Mouse (Mus musculus): ENCODE data around the gene Hs3st2. TPM values are rescaled to one million over a fixed set of nuclear protein-coding genes. Genes with fewer than 3 reads are reported as not detected.

Hs3st2 gene
- total RNA-seq, 2 experiments from 2014 or later = 56.7 to 61.8 TPM

GRCm38 (mm10) chr7:121450951-121451843 lies 59.5 kb downstream of the Hs3st2 start:
- intact Hi-C loops (cut with DNase I) = no loop called here
- no peak for DNase-seq

- no peak for DNase-seq
- intact Hi-C loops (cut with DNase I) = no loop called here
Measured at GRCm38 (mm10) chr7:121456716-121457115, 65.1 kb downstream of the Hs3st2 start.

GRCm38 (mm10) chr7:121458075-121458474 lies 66.4 kb downstream of the Hs3st2 start:
- DNase-seq = no peak

DNA sequence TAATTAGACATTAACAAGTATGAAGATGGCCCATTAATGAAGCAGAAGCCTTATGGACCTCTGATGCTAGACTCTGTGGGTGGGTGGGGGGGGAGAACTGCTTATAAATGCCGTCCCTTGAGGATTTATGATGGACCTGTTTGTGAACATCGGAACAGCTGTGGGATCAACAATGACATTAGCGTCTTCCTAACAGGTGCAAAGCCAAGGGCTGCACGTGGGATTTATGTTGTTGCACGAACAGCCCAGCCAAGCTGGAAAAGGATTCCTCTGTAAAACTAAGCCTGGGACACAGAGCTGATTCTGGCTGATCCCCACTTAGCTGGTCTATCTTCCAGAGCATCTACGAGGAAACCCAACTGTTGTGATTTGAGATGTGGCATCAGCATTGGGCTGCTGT lies 69.0 kb downstream of the Hs3st2 start:
- intact Hi-C loops (cut with DNase I) = no loop called here
- DNase-seq = no peak

More at GRCm38 (mm10) chr7:121458075-121458474, 66.4 kb downstream of the Hs3st2 start:
- intact Hi-C loops (cut with DNase I) = no loop called here

DNA sequence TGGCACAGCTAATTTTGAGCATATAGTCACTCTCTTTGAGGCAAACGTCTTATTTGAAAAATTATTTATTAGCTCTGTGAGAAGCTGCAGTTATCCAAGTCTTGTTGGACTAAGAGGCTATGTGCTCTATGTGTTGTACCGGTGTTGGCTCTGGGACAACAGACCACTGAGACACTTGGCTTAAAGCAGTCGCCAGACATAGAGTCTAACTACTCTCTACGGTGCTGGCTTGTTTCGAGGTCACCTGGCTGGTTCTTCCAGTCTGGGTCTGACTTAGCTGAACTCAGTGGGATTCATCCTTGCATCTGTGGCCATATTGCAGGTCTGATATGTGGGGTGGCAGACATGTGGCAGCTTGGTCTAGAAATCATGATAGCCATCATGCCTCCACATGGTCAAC lies 72.8 kb downstream of the Hs3st2 start:
- intact Hi-C loops (cut with DNase I) = no loop called here
- DNase-seq = no peak

DNA sequence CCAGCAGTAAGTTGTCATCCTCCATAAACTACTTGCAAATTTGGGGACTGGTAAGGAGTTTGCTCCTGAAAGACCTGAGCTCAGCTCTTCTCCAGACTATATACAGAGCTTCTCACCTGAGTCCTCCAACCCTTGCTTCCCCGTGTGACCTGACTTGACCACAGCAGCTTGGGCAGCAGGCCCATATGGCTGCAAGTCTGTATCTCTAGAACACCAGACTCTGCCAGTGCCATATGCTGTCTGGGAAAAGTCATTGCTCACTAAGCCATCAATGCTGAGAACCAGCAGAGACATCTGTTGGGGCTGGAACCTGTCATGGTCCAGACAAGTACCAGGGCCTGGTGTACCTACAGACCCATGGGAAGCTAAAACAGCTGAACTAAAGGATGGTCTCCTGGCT lies 73.5 kb downstream of the Hs3st2 start:
- DNase-seq = no peak
- intact Hi-C loops (cut with DNase I) = no loop called here

DNA sequence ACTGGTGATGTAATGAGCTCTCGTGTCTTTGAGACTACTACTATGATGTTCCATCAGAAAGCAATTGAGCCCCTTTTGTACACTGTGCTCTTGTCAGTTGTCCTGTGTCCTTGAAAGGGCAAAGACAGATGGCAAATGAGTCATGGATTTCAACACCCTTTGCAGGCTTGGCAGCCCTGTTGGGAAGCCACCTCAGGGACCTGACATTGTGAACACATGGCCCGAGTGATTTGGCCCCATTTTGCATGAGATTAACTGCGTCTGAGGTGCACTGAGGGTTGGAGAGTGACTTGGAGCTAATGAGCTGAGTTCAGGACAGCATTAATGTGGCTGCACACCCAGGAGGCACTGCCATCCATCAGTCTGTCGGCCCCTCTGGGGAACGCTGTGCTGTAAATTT lies 74.7 kb downstream of the Hs3st2 start:
- peak; percentile 47 for DNase-seq
- intact Hi-C loops (cut with DNase I) = no loop called here

DNA sequence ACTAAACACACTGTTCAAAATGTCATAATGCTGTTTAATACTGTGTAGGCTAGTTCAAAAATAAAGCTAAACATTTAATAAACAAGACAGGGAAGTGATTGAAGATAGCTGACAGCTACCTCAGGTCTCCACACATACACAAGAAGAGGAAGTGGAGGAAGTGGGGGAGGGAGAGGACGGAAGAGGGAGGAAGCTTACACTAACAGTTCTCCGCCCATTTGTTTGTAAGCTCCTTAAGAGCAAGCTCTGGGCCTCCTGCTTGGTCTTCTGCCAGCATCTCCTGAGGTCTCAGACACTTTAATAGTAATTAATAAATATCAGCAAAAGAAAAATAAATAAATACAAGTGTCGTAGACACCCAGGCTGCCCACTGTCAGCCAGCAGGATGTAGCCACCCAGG lies 77.8 kb downstream of the Hs3st2 start:
- DNase-seq = no peak
- intact Hi-C loops (cut with DNase I) = no loop called here

- no peak for DNase-seq
- intact Hi-C loops (cut with DNase I) = no loop called here
Measured at GRCm38 (mm10) chr7:121478302-121478701, 86.6 kb downstream of the Hs3st2 start.

DNA sequence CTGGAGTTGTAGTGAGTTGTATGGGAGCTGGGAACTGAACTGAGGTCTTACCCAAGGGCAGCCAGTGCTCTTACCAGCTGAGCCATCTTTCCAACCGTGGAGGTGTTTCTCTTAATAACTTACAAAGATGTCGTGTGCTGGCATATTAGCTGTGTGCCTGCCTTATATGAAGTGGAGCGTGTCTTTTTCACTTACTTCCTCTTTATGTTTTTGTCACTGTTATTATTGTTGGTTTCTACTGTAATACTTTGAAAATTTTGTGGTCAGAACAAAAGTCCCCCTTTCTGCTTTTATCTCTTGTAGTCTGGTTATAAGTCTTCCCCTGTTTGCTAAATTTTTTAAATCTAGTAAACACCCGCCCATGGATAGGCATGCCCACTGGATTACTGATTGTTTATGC lies 88.4 kb downstream of the Hs3st2 start:
- DNase-seq = no peak

GRCm38 (mm10) chr7:121484590-121484989 lies 92.9 kb downstream of the Hs3st2 start:
- no peak for DNase-seq
- intact Hi-C loops (cut with DNase I) = loop anchor here (2.0 kb wide), 1 partner anchor 156 kb away; no protein-coding TSS in a partner anchor

More for the DNA sequence above, 88.4 kb downstream of the Hs3st2 start:
- intact Hi-C loops (cut with DNase I) = no loop called here

DNA sequence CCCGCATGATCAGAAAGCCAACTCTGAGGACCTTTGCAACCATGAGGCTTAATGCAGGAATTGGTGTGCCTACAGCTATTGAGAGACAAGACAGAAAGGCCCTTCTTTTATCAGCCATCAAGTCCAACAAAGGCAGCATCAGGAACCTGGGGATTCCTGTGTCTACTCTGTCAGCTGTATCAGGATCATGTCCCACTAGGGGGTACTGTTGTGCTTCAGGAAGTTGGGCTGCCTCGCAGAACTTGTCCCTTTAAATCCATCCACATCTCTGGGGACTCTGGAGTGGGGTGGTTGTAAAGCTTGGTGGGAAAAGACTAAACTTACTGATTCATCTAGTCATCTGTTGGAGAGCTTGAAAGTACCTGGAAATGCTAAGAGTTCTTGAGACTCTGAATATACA lies 93.6 kb downstream of the Hs3st2 start:
- DNase-seq = no peak
- intact Hi-C loops (cut with DNase I) = loop anchor here (2.0 to 5.0 kb wide), 2 partner anchors 77 to 156 kb away; no protein-coding TSS in a partner anchor

DNA sequence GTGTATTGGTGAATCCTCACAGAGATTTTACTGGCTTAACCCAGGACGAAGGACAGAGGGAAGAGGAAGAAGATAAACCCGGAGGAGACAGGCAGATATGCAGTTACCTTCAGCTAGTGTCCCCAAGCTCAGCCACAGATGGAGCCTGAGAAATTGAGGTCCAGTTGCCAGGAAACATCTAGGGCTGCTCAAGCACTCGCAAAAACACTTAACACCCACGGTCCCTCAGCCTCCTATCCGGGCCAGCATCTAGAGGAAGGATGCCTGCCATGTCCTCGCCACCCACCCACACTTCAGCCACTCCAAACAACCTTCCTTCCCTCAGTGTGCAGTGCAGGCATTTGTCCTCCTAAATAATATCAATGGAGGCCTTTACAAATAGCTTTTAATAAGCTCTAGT lies 95.6 kb downstream of the Hs3st2 start:
- no peak for DNase-seq
- intact Hi-C loops (cut with DNase I) = loop anchor here (5.0 kb wide), 1 partner anchor 75 kb away; no protein-coding TSS in a partner anchor

- intact Hi-C loops (cut with DNase I) = loop anchor here (5.0 kb wide), 1 partner anchor 73 kb away; no protein-coding TSS in a partner anchor
- no peak for DNase-seq
Measured at GRCm38 (mm10) chr7:121489401-121489800, 97.7 kb downstream of the Hs3st2 start.

GRCm38 (mm10) chr7:121491455-121492005 lies 99.9 kb downstream of the Hs3st2 start:
- DNase-seq = no peak
- intact Hi-C loops (cut with DNase I) = no loop called here

GRCm38 (mm10) chr7:121500516-121500915 lies 108.9 kb downstream of the Hs3st2 start:
- intact Hi-C loops (cut with DNase I) = no loop called here
- no peak for DNase-seq

- no peak for DNase-seq
- intact Hi-C loops (cut with DNase I) = no loop called here
Measured at GRCm38 (mm10) chr7:121501666-121502065, 110.0 kb downstream of the Hs3st2 start.

DNA sequence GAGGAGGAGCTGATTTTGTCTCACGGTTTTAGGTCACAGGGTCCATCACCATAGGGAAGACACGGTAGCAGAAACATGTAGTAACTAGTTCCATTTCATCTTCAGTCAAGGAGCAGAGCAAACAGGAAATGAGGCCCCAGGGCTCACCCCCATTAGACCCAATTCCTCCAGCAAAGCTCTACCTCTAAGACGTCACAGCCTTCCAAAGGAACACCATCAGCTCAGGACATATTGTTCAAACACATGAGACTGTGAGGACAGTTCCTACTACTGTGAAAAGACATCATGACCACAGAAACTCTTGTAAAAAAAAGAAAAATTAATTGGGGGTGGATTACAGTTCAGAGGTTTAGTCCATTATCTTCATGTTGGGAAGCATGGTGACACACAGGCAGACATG lies 125.1 kb downstream of the Hs3st2 start:
- DNase-seq = no peak
- intact Hi-C loops (cut with DNase I) = no loop called here

- DNase-seq = no peak
- intact Hi-C loops (cut with DNase I) = no loop called here
Measured at GRCm38 (mm10) chr7:121517165-121517591, 125.5 kb downstream of the Hs3st2 start.

DNA sequence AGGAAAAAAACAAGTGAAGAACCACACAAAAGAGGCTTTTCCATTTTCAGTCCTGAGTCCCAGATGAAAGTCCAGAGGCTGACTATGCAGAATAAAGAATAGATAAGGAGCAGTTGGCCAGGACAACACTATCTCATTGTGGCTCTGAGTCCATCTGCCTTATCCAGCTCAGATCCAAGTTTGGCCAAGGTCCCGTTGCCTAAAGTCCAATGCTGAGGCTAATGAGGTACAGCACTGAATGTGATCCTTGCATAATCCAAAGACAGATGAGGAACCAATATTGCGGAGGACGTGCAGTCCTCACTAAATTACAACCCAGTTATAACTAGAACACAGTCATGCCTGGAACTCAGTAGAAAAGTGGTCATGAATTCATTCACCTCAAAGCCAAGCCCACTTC lies 130.5 kb downstream of the Hs3st2 start:
- DNase-seq = no peak
- intact Hi-C loops (cut with DNase I) = no loop called here

GRCm38 (mm10) chr7:121529023-121529422 lies 137.4 kb downstream of the Hs3st2 start:
- intact Hi-C loops (cut with DNase I) = no loop called here
- DNase-seq = no peak

DNA sequence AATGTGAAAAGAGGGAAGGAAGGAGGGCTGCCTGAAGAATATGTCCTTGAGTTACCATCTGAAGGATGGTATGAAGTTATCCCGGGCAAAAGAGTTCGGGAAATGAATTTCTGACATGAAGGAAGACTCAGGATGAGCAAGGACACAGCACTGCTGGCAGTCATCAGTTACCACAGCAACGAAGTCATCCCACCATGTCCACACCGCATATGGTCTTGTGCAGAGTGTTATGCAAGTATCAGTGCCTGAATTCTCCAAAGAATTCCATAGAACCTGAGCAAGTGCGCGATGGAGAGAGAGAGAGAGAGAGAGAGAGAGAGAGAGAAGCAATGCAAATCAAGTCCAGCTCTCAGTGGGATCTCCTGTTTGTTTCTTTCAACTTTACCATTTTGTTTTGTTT lies 142.0 kb downstream of the Hs3st2 start:
- intact Hi-C loops (cut with DNase I) = no loop called here
- no peak for DNase-seq

Data from left cerebral cortex, postnatal 4 days (tissue).